Mouse (Mus musculus): ENCODE measurements around the gene S100a5. TPM values are rescaled to one million over a fixed set of nuclear protein-coding genes. Genes with fewer than 3 reads are reported as not detected.

The S100a5 gene
- polyA plus RNA-seq (2012; rRNA removed) = 186 and 213 TPM in 2 replicates

DNA sequence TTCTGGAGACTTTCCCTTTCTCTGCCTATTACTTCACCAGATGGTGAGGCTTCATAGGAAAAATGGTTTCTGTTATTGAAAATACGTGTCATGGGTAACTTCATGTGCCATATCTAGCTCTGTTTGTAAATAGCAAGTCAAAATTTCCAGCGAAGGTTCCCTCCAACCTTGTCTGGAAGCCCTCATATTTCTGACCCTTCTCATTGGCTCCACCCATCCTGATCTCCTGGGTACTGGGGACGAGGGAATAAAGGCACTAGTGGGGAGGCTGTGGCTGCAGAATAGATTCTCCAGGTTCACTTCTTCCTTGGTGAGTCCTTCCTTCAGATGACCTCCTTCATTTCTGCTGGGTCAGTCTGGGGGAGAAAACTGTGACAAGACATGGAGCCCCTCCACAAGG is at the start of gene S100a5:
Gene S100a5, plus strand, starts transcription at position 301 of the 400 bp plus-strand sequence.
- no peak for DNase-seq (ENCODE audit: extremely low spot score in 1 of 2, low spot score in 1 of 2)

DNA sequence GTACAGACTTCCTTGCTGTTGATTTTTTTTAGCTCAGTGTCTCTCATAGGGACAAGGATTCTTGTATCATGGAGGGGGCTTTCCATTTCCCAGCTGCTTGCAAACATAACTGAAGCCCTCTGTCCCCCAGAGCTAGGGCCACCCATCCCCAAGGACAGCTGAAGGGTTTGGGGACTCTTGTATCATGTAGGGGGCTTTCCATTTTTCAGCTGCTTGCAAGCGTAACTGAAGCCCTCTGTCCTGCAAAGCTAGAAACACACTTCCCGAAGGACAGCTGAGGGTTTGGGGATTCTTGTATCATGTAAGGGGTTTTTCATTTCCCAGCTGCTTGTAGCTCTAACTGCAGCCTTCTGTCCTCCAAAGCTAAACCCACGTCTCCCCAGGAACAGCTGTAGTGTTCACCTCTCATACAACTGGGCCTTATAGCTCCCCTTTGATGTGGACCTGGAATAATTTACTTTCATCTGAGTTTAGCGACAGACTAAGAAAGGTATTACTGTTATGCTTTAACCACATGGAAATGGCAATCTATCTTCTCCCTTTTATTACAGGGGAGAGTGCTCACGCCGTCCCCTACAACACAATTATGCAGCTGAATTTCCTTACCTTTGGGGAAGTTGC is 48.2 kb upstream of the S100a5 start, which contains the start of gene S100a3:
Gene S100a3, plus strand, starts transcription at position 571 of the 621 bp plus-strand sequence.
- DNase-seq (ENCODE audit: extremely low spot score in 1 of 2, low spot score in 1 of 2) = no peak

DNA sequence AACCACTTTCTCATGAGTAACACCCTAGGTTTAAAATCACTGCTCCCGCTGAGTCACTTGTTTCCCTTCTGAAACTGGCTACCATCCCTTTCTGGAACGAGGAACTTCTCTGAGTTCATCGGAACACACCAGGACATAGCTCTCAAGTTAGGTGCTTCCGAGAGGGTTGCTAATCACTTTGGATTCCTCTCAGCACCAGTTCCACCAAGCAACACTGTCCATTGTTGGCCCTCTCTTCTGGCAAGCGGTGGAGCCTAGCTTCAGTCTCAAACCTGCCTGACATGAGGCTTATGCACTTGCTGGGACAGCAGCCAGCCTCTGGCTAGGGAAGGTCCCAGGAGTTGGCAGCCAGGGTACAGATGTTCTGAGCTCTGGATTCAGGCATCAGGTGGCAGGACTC is 33.6 kb upstream of the S100a5 start:
- no peak for DNase-seq (ENCODE audit: extremely low spot score in 1 of 2, low spot score in 1 of 2)

DNA sequence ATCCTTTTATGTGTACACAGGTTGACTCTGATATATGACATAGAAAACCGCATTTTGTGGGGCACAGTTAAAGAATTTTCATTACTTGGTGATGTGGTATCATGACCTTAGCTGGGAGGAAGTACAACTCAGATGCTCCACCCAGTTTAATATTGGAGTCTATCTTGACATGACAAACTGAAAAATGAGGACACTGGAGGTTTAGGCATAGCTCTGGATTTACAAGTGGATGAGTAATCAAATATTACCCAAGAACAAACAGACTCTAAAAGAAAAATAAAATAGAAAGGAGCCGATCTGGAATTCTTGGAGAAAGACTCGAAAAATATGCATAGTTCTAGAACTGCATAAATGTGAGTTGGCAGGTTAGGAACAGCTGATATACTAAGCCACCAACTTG is 33.0 kb upstream of the S100a5 start:
- no peak for DNase-seq (ENCODE audit: extremely low spot score in 1 of 2, low spot score in 1 of 2)

DNA sequence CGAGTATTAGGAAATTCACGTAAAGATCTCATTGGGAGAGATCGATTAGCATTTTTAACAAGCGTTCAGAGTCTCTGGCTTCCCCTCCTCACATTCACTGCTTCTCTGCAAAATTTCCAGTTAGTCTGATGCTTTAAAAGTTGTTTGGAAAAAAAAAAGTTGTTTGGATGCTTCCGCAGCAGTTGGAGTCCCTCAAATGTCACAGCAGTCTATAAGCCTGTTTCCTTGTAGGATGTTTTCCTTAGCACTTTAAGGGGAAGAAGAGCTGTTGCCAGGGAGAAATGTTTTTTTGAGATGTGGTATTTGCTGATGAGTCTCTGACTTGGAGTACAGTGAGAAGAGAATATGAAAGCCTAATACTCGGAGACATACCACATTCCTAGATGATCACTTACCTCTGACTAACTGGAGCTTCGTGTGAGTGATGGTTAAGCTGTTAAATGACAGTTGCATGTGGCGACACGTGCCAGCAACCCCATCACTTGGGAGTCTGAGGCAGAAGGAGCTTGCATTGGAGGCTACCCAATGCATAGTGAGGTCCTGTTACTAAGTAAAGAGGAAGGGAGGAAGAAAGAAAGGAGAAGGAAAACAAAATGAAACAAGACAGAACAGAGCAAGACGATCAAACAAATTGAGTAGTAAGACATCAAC is 31.8 kb upstream of the S100a5 start:
- DNase-seq (ENCODE audit: extremely low spot score in 1 of 2, low spot score in 1 of 2) = no peak

DNA sequence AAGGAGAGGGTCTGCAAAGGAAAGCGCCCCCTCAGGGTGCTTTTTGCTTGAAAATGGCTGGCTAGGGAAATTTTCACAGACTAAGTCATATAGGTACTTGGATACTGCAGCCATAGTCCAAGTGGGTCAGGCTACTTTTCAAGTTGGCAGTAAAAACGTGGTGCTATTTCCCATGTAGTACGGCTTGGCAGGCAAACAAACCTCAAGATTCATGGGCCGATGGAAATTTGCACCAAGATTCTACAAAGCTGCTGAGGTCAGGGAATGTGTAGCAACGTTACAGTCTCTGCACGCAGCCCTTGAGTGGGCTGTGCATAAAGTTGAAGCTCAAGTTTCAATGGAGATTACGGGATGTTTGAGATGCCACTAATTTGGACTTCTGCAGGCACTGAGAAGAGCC is 28.9 kb upstream of the S100a5 start:
- no peak for DNase-seq (ENCODE audit: extremely low spot score in 1 of 2, low spot score in 1 of 2)

DNA sequence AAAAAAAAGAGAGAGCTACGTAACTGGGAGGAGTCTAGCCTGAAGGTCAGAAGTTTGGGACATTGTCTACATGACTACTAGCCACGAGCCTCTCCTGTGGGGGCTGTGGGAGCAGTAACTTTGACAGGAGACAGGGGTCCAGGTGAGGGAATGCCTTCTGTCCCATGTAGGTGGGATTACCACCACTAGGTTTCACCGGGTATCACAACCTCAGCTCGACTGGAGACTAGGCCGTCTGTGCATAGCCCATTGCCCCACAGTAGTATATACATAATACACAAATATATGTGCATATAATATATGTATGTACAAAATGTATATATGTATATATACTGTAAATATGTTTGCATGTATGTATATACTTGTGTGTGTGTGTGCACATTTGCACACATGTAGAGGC is 27.2 kb upstream of the S100a5 start:
- DNase-seq (ENCODE audit: extremely low spot score in 1 of 2, low spot score in 1 of 2) = no peak

DNA sequence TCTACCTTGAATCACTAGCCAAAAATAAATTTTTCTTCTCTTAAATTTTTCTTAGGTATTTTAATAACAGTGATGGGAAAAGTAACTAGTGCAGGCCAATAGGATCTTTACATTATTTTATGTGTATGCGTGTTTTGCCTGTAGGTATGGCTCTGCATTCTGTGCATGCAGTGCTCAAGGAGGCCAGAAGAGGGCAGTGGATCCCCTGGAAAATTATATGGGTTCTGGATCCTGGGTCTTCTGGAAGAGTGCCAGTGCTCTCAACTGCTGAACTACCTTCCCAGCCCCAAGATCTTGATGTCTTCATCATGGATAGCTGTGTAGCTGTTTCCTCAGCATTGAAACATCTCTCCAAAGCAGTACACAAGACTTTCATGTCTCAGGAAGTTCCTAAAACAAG is 26.2 kb upstream of the S100a5 start:
- no peak for DNase-seq (ENCODE audit: extremely low spot score in 1 of 2, low spot score in 1 of 2)

DNA sequence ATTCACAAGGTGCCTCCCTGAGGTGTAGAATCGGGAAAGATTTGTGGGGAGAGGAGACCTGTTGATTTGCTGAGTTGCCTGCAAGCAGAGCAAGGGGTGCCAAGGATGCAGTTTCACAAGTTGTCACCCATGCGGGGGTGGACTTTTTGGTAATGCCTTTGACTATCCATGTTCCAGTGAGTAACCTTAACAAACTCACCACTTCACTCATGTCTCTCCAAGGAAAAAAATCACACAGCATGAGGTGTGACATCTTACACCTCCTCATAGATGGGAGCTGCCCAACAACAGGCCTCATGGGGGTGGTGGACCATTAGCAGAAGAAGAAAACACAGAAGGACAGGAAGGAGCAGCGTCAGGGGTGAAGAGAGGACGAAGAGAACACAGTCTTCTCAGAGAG is 25.8 kb upstream of the S100a5 start:
- DNase-seq (ENCODE audit: extremely low spot score in 1 of 2, low spot score in 1 of 2) = no peak

DNA sequence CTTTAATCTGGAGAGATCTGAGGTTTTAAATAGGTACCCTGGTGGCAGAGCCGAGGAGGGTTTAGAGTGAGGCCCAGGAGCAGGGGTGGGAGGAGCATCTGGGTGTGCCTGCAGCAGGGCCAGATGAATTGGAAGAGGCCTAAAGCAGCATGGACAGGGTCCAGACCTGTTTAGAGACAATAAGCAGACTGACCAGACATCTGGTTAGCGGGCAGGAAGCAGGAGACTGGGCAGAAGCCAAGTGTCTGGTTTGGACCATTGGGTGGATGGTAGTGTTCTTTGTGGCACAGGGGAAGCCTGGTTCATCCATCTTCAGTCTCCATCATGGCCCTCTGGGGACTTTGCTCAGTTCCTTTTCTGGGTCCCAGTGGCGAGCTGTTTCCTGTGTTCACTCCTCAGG is 24.4 kb upstream of the S100a5 start:
- DNase-seq (ENCODE audit: extremely low spot score in 1 of 2, low spot score in 1 of 2) = no peak

DNA sequence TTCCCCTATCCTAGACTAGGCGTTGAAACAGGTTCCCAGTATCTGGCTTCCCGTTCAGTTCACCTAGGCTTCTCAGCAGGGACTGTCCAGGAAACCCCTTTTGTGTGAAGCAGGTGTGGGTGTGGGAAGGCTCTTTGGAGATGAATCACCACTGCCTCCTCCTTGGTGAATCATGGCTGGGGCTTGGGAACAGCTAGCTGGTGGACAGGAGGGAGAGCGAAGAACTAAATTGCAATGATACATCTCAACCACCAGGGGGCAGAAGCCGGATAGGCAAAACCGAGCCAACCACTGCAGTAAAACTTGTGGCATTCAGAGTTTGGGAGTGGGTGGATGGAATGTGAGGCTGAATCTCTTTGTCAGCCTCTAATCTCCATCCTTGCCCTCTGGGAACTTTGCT is 22.7 kb upstream of the S100a5 start:
- peak; percentile 64 to 87 for DNase-seq (ENCODE audit: extremely low spot score in 1 of 2, low spot score in 1 of 2)

DNA sequence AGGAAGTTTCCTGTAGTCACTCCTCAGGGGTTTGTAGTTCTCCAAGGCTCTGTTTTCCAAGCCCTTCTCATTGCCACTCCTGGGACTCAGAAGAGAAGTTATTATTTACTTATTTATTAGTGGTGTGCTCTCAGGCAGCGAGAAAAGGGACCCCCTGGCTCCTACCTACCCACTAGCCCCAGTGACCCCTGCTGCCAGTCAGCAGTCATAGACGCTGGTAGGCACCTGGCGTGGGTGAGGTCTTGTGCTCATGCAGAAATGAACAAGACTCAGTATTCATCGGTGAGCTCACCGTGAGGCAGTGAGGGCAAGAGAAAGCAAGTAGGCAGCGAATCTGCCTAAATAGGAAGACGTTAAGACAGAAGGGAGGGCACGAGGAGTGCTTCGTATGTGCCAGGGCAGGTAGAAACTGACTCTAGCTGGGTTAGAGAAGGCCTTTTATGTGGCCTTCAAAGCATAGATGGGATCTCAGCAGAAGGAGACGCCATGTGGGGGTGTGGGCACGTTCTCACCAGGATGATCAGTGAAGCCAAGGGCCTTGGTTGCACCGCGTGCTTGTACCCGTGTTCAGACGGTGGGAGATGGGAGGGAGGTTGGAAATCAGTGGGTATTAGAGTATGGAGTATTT is 22.2 kb upstream of the S100a5 start:
- no peak for DNase-seq (ENCODE audit: extremely low spot score in 1 of 2, low spot score in 1 of 2)

DNA sequence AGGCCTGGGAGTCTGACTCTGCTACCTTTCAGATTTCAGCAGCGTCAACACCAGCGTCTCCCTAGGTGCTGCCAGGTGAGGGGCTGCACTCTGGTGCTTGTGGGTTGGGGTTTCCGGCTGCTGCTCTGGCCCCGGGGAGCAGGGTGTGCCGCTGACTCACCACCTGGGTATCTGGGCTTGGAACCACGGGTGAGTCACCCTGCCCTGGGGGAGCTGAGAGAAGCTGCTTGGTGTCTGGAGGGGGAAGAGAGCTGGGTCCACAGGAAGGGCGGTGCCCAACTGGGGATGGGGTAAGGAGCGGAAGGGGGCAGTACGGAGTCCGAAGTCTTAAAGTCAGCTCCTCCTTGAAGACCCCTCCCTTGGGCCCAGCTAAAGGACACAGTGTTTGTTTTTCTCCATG is 21.4 kb upstream of the S100a5 start:
- DNase-seq (ENCODE audit: extremely low spot score in 1 of 2, low spot score in 1 of 2) = peak in 1 of 2 experiments; percentile 52

DNA sequence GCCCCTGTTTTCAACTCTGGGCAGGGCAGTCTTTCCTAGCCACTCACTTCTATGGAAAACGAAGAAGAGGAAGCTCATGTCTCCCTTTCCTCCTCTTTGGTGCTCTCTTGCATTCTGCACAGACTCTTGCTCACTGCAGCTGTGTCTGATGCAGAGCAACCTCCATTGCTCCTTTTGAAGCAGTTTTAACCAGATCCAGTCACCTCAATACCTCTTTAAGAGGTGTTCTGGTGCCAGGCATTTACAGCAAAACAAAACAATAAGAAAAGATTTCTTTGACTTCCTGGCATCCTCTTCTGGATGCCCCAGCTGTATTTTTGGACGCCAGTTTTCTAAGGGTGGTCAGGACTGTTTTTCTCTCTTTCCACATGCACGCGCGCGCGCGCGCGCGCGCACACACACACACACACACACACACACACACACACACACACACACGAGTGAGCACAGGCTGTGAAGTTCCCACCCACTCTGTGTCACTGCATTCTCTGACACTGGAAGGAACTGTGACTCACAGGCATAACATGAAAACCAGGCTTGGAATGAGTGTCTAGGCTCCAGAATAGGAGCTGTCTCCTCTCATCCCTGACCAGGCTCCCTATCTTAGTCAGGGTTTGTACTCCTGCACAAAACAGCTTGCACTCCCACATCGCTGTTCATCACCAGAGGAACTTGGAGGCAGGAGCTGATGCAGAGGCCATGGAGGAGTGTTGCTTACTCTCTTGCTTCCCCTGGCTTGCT is 20.8 kb upstream of the S100a5 start:
- peak; percentile 78 to 79 for DNase-seq (ENCODE audit: extremely low spot score in 1 of 2, low spot score in 1 of 2)

DNA sequence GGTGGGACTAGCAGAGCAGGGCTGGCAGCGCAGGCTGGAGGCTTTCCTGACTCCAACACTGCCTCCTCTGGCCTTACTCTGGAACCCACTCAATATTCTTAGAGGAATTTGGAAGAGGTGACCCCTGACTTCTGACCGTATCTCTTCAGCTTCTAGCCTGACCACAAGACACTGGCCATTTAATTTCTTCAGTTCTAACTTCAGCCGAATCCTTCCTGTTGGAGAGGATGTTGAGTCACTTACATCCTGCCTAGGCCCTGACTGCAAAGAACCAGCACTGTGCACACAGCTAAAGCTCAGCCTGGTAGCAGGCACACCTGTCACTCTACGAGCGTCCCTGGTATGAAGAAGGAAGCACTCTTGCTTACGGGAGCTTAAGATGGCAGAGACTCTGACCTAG is 18.9 kb upstream of the S100a5 start:
- no peak for DNase-seq (ENCODE audit: extremely low spot score in 1 of 2, low spot score in 1 of 2)

DNA sequence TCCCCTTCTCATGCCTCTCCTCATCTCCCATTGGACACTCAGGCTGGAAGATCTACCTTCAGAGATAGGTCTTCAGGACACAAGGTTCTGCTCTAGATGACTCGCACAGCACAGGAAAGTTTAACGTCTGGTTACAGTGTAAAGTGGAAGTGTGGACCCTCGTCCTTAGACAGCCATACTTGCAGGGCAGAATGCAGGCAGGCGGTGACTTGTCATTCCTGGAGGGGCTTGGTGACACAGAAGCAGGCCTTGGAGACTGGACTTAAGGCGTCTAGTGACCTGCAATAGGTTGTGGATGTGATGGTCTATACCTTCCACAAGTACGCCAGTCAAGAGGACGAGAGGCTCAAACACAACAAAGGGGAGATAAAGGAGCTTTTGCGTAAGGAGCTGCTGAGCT is 18.4 kb upstream of the S100a5 start, which contains the start of gene S100a2:
Gene S100a2, plus strand, starts transcription at position 301 of the 400 bp plus-strand sequence.
- no peak for DNase-seq (ENCODE audit: extremely low spot score in 1 of 2, low spot score in 1 of 2)

DNA sequence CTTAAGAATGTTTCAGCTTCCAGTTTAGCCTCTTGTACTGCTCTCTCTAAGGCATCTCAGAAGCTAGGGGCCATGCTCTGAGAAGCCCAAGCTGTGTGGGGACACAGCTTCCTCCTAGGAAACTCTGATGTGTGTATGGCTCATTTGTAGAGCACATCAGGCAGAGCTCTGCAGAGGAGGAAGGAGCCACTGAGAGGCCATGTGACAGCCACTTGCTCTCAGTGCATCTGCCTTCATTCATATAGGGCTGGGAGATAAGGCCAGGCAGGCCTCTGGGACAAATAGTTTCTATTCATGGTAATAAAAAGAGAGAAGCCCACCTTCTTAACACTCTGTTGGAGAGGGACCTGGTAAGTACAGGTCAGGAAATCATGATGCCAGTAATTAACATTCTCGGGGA is 13.9 kb upstream of the S100a5 start:
- DNase-seq (ENCODE audit: extremely low spot score in 1 of 2, low spot score in 1 of 2) = no peak

DNA sequence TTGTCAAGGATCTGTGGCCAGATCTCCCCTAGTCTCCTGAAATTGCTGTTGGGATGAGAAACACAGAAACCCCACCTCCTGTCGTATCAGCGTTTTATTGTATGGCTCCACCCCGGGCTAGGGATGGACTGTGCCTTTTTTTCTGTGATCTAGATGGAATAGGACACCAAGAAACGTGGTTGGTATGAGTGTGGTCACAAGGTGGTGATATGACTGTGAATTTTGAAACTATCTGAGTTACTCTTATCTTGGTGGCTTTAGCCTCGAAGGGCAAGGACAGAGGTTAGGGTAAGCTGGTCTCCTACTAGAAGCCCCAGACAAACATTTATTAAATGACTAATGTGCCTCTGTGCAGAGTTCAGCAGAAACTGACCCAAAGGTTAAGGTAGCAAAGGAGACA is 12.8 kb upstream of the S100a5 start:
- no peak for DNase-seq (ENCODE audit: extremely low spot score in 1 of 2, low spot score in 1 of 2)

DNA sequence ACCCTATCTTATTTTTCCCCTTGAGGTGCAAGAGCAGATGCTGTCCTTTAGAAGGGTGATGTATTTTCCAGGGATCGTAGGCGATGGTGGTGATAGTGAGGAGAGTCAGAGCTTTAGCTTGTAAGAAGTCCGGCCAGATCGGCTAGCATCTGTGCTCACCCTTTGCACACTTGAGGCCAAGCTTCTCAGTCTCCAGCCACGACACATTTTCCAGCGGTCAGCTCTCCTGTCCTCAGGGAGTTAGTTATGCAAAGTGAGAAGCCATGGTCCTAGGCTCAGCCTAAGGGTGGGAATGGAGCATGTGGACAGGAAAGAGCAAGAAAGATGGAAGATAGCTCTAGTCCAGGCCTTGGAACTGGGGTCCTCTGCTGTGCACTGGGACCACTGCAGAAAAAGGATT is 11.5 kb upstream of the S100a5 start:
- no peak for DNase-seq (ENCODE audit: extremely low spot score in 1 of 2, low spot score in 1 of 2)

DNA sequence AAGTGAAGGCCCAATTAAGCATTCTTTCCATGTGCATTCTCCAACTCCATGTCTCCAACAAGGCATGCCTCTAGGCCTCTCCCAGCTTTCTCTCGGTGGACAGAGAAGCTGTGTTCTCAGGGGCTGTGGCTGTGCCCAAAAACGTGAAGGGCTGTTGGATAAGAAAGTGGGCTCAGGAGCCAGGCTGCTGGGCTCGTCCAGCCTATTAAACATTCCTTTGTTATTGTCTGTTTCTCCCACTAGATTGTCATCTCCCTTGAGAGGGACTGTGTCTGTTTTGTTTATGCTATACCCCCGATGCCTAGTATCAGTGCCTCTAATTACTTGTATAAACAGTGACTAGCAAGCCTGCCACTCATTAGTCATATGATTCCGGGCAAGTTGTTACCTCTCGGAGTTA is 10.6 kb upstream of the S100a5 start:
- no peak for DNase-seq (ENCODE audit: extremely low spot score in 1 of 2, low spot score in 1 of 2)

DNA sequence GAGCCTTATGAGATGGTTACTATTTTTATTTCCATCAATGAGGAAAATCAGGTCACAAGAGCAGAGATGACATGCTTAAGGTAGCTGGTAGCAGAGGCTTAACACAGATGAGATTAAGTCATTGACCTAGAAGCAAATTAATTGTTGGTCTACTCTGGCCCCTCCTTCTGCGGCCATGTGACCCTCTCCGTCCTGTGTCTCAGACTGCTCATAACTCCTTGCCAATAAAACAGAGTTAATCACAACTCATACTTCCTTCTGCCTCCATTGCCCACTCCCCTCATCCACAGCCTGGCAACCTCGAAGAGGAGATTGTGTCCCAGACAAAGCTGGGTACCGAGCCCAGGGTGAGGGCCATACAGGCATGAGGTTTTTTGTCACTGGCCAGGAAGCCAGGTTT is 10.1 kb upstream of the S100a5 start:
- no peak for DNase-seq (ENCODE audit: extremely low spot score in 1 of 2, low spot score in 1 of 2)
